Mouse (Mus musculus) lung, embryonic 15.5 days (tissue): Measurements from ENCODE around the gene Arid1a. TPM values are rescaled to one million over a fixed set of nuclear protein-coding genes. Genes with fewer than 3 reads are reported as not detected.
A peak's percentile ranks its signal among the peaks of the same experiment; 100 is the strongest.

Source experiments
- ATAC-seq: fragments of 200-750 bp; cut with Nextera tagmentation; 2 replicates; pipeline ENCODE4 v1.8.0; 2017; ENCODE audit warnings: moderate number of reproducible peaks, borderline replicate concordance; ENCODE audit not compliant: low FRiP score, low TSS enrichment; ENCODE audit errors: extremely low read depth
- H3K27ac ChIP-seq: fragments of 300-500 bp; sonication (generic); 2 replicates; pipeline ENCODE4 v1.5.1; 2015; ENCODE audit warnings: moderate library complexity, mild to moderate bottlenecking, inconsistent platforms
- H3K27me3 ChIP-seq: fragments of 300-500 bp; sonication (generic); 2 replicates; pipeline ENCODE4 v1.6.1; 2015; ENCODE audit warnings: inconsistent platforms
- H3K36me3 ChIP-seq: fragments of 300-500 bp; sonication (generic); 2 replicates; pipeline ENCODE4 v1.6.1; 2015; ENCODE audit warnings: inconsistent platforms
- H3K4me1 ChIP-seq: fragments of 300-500 bp; sonication (generic); 2 replicates; pipeline ENCODE4 v1.6.1; 2015; ENCODE audit warnings: inconsistent platforms
- H3K4me2 ChIP-seq: fragments of 300-500 bp; sonication (generic); 2 replicates; pipeline ENCODE4 v1.6.1; 2015; ENCODE audit warnings: inconsistent platforms, mild to moderate bottlenecking, moderate library complexity
- H3K4me3 ChIP-seq: fragments of 300-500 bp; sonication (generic); 2 replicates; pipeline ENCODE4 v1.5.1; 2015; ENCODE audit warnings: mild to moderate bottlenecking, inconsistent platforms
- H3K9ac ChIP-seq: fragments of 300-500 bp; sonication (generic); 2 replicates; pipeline ENCODE4 v1.6.1; 2015; ENCODE audit warnings: inconsistent platforms
- H3K9me3 ChIP-seq: fragments of 300-500 bp; sonication (generic); 2 replicates; pipeline ENCODE4 v1.6.1; 2016; ENCODE audit warnings: inconsistent platforms
- WGBS: fragments of 180-500 bp; shearing (Covaris S2); methylation state at CpG from one replicate; pipeline ENCODE4 v1.1.7; 2015; 5-methylcytosine and 5-hydroxymethylcytosine counted together
- polyA plus RNA-seq: library from polyadenylated mRNA; unstranded; fragments of >200 nt; fragmentation: Nextera tagmentation; extraction: Ambion mirVana; gene quantifications from 2 replicates; pipeline ENCODE4 v1.2.1, GENCODE M21; 2015

Gene Arid1a
- polyA plus RNA-seq, 1 experiment from 2014 or later: 29.4 TPM

- ATAC-seq: peak; percentile 87
- Histone ChIP-seq H3K27ac (peak within 1 kb of the TSS; percentile 100), H3K4me1 (peaks cover 63% of the 10 kb centered on the region), H3K4me2 (peak within 1 kb of the TSS; percentile 73), H3K9me3 (no peaks in the 10 kb centered on the region), H3K9ac (peak within 1 kb of the TSS; percentile 91), H3K27me3 (no peaks in the 10 kb centered on the region), H3K36me3 (no peaks in the 10 kb centered on the region), H3K4me3 (peak within 1 kb of the TSS; percentile 63)
- under 1% methylated on average over 76 of the region's 76 CpGs for WGBS
Observed at GRCm38 (mm10) chr4:133671881-133672844, 84.4 kb downstream of the Arid1a start, which contains the start of gene Pigv. Gene Pigv (minus strand): TSS chr4:133672647.

- peak overlapping the region; percentile 91 for H3K9ac ChIP-seq
- H3K36me3 ChIP-seq: no peaks in the 10 kb centered on the region
- H3K4me3 ChIP-seq: peak overlapping the region; percentile 63
- peaks cover 55% of the 10 kb centered on the region for H3K4me1 ChIP-seq
- peak overlapping the region; percentile 73 for H3K4me2 ChIP-seq
- H3K9me3 ChIP-seq: no peaks in the 10 kb centered on the region
- H3K27ac ChIP-seq: peak overlapping the region; percentile 100
- no peak for ATAC-seq
- H3K27me3 ChIP-seq: no peaks in the 10 kb centered on the region
- 2% methylated on average over 13 of the region's 13 CpGs for WGBS
Observed at GRCm38 (mm10) chr4:133671184-133671880, 85.2 kb downstream of the Arid1a start.

- no peaks in the 10 kb centered on the region for H3K36me3 ChIP-seq
- H3K9me3 ChIP-seq: no peaks in the 10 kb centered on the region
- H3K27me3 ChIP-seq: no peaks in the 10 kb centered on the region
- ATAC-seq: no peak
- H3K4me2 ChIP-seq: peak overlapping the region; percentile 73; the same call in 1 of the 2 replicates
- H3K9ac ChIP-seq: no peak overlapping the region
- no peak overlapping the region for H3K27ac ChIP-seq
- H3K4me3 ChIP-seq: no peak overlapping the region
- peaks cover 53% of the 10 kb centered on the region for H3K4me1 ChIP-seq
- WGBS: 46% methylated on average over 6 of the region's 6 CpGs
Observed at GRCm38 (mm10) chr4:133669652-133670210, 86.8 kb downstream of the Arid1a start.

- H3K9me3 ChIP-seq: no peaks in the 10 kb centered on the region
- WGBS: 67% methylated on average over 3 of the region's 3 CpGs
- H3K9ac ChIP-seq: no peak overlapping the region
Observed at GRCm38 (mm10) chr4:133668537-133668936, 88.0 kb downstream of the Arid1a start.

GRCm38 (mm10) chr4:133666199-133666598 lies 90.4 kb downstream of the Arid1a start:
- WGBS: 74% methylated on average over 6 of the region's 6 CpGs
- Histone ChIP-seq H3K4me2 (no peak overlapping the region), H3K4me3 (no peak overlapping the region), H3K9ac (no peak overlapping the region), H3K27me3 (no peaks in the 10 kb centered on the region), H3K36me3 (peaks cover 8% of the 10 kb centered on the region), H3K4me1 (peaks cover 37% of the 10 kb centered on the region), H3K9me3 (no peaks in the 10 kb centered on the region), H3K27ac (peak overlapping the region; percentile 29; the same call in 1 of the 2 replicates)
- ATAC-seq: no peak

More at GRCm38 (mm10) chr4:133668537-133668936, 88.0 kb downstream of the Arid1a start:
- H3K36me3 ChIP-seq: no peaks in the 10 kb centered on the region
- no peak overlapping the region for H3K4me3 ChIP-seq
- no peak overlapping the region for H3K27ac ChIP-seq
- H3K27me3 ChIP-seq: no peaks in the 10 kb centered on the region
- no peak for ATAC-seq
- H3K4me2 ChIP-seq: no peak overlapping the region
- H3K4me1 ChIP-seq: peaks cover 44% of the 10 kb centered on the region

- H3K27me3 ChIP-seq: no peaks in the 10 kb centered on the region
- no peak overlapping the region for H3K4me3 ChIP-seq
- peak overlapping the region; percentile 51; the same call in 1 of the 2 replicates for H3K27ac ChIP-seq
- H3K36me3 ChIP-seq: peaks cover 8% of the 10 kb centered on the region
- H3K4me2 ChIP-seq: no peak overlapping the region
- ATAC-seq: no peak
- peaks cover 39% of the 10 kb centered on the region for H3K4me1 ChIP-seq
- 0 out of 2 replicates have a peak overlapping the region, but pooled peaks have one; percentile 8 for H3K9ac ChIP-seq
- no peaks in the 10 kb centered on the region for H3K9me3 ChIP-seq
- 30% methylated on average over 11 of the region's 11 CpGs for WGBS
Observed at GRCm38 (mm10) chr4:133665118-133665517, 91.5 kb downstream of the Arid1a start.

- peaks cover 8% of the 10 kb centered on the region for H3K36me3 ChIP-seq
- H3K27me3 ChIP-seq: no peaks in the 10 kb centered on the region
- H3K9ac ChIP-seq: no peak overlapping the region
- WGBS: 67% methylated on average over 8 of the region's 8 CpGs
- H3K4me1 ChIP-seq: peaks cover 51% of the 10 kb centered on the region
- H3K27ac ChIP-seq: no peak overlapping the region
- H3K4me2 ChIP-seq: no peak overlapping the region
- no peak overlapping the region for H3K4me3 ChIP-seq
- H3K9me3 ChIP-seq: no peaks in the 10 kb centered on the region
- no peak for ATAC-seq
Observed at GRCm38 (mm10) chr4:133662945-133663344, 93.6 kb downstream of the Arid1a start.

- peaks cover 8% of the 10 kb centered on the region for H3K36me3 ChIP-seq
- WGBS: 85% methylated on average over 8 of the region's 8 CpGs
- H3K27me3 ChIP-seq: no peaks in the 10 kb centered on the region
- no peak for ATAC-seq
- H3K4me2 ChIP-seq: no peak overlapping the region
- no peak overlapping the region for H3K9ac ChIP-seq
- H3K4me3 ChIP-seq: no peak overlapping the region
- peaks cover 56% of the 10 kb centered on the region for H3K4me1 ChIP-seq
- no peak overlapping the region for H3K27ac ChIP-seq
- H3K9me3 ChIP-seq: no peaks in the 10 kb centered on the region
Observed at GRCm38 (mm10) chr4:133662421-133662820, 94.1 kb downstream of the Arid1a start.

- peaks cover 52% of the 10 kb centered on the region for H3K4me1 ChIP-seq
- H3K4me2 ChIP-seq: peak overlapping the region; percentile 60
- WGBS: 7% methylated on average over 10 of the region's 10 CpGs
- peak overlapping the region; percentile 99 for H3K27ac ChIP-seq
- H3K9ac ChIP-seq: peak overlapping the region; percentile 40
- peak overlapping the region; percentile 37 for H3K4me3 ChIP-seq
- peaks cover 8% of the 10 kb centered on the region for H3K36me3 ChIP-seq
- H3K9me3 ChIP-seq: no peaks in the 10 kb centered on the region
- peak; percentile 89 for ATAC-seq
- no peaks in the 10 kb centered on the region for H3K27me3 ChIP-seq
Observed at GRCm38 (mm10) chr4:133660193-133661155, 96.1 kb downstream of the Arid1a start.

GRCm38 (mm10) chr4:133659497-133660192 lies 96.9 kb downstream of the Arid1a start:
- peaks cover 8% of the 10 kb centered on the region for H3K36me3 ChIP-seq
- H3K9ac ChIP-seq: peak overlapping the region; percentile 40
- peaks cover 44% of the 10 kb centered on the region for H3K4me1 ChIP-seq
- WGBS: 4% methylated on average over 15 of the region's 15 CpGs
- H3K9me3 ChIP-seq: no peaks in the 10 kb centered on the region
- peak overlapping the region; percentile 99 for H3K27ac ChIP-seq
- peak overlapping the region; percentile 37 for H3K4me3 ChIP-seq
- no peaks in the 10 kb centered on the region for H3K27me3 ChIP-seq
- peak; percentile 58 for ATAC-seq
- peak overlapping the region; percentile 60 for H3K4me2 ChIP-seq
